Mouse (Mus musculus) brain, embryonic 14.5 days (tissue): ENCODE measurements at regions not wholly inside any gene's neighbourhood (a gene's known extent, or its start where the extent isn't known, plus 50 kb on each side); places are given as distances from the start of the nearest gene placed in this dataset.

Source experiments
- DNase-seq: peaks from one replicate; pipeline ENCODE4 v3.0.0-alpha.2; 2011; ENCODE audit warnings: low read depth
- CTCF ChIP-seq: fragments of 200-500 bp; IDR thresholded peaks from 2 replicates; pipeline ENCODE4 v1.5.1; 2012; ENCODE audit warnings: inconsistent platforms, mild to moderate bottlenecking, moderate library complexity, borderline replicate concordance; ENCODE audit not compliant: insufficient read depth, insufficient read length; ENCODE audit errors: extremely low read depth
- POLR2A ChIP-seq: fragments of 200-500 bp; IDR thresholded peaks from 2 replicates; pipeline ENCODE4 v1.6.1; 2012; ENCODE audit warnings: mild to moderate bottlenecking, inconsistent platforms, borderline replicate concordance; ENCODE audit not compliant: poor library complexity, insufficient read depth, insufficient read length, severe bottlenecking; ENCODE audit errors: extremely low read depth

GRCm38 (mm10) chr2:148497452-148498302, 54.3 kb upstream of the Cd93 start:
- DNase-seq = peak; percentile 25
- no peak for TF ChIP-seq CTCF
- TF ChIP-seq POLR2A = no peak

- TF ChIP-seq CTCF = no peak
- no peak for TF ChIP-seq POLR2A
- DNase-seq = no peak
These were observed 53.0 kb upstream of the Cd93 start for GRCm38 (mm10) chr2:148496151-148497040.

GRCm38 (mm10) chr2:148495485-148495884, 52.1 kb upstream of the Cd93 start:
- DNase-seq = no peak

GRCm38 (mm10) chr2:148493281-148493680, 49.9 kb upstream of the Cd93 start:
- TF ChIP-seq CTCF = no peak
- TF ChIP-seq POLR2A = no peak
- no peak for DNase-seq

More at GRCm38 (mm10) chr2:148495485-148495884, 52.1 kb upstream of the Cd93 start:
- TF ChIP-seq POLR2A = no peak
- no peak for TF ChIP-seq CTCF
